Comparison of ENCODE assay signal across 8 mouse cellular contexts in the genomic region with DNA sequence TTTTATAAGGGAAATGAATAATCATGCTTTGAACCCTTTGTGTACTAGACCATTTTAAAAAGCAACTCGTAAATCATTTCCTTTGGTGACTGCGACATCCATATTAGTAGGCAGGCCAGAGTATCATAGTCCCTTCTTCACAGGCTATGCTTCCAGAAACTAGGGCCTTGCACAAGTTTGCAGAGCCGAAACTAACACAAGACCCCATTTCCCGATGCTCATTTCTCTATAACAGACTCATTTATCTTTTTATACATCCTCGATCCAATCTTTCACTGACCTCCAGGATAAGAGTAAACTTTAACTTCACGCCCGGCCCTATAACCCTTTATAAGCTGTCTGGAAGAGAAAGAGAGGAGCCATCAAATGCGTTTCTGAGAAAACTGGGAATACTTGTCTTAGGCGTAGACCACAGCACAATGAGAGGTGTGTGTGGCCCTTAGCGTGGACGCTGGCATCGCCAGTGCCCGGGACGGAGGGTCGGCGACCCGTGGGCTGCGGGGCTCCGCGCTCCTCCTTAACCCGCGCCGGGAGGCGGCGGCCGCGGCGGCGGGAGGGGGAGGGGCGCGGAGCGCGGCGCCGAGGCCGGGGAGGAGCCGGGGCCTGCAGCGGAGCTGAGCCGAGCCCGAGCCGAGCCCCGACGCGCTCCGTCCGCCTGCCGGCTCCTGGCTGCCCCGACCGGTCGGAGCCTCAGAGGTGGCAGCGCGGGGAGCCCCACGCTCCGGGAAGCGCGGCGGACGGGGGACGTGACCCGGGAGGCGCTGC. TPM values are rescaled to one million over a fixed set of nuclear protein-coding genes. Genes with fewer than 3 reads are reported as not detected.
DNase-seq lines count a peak whose midpoint lies in the region; ATAC-seq and TF ChIP-seq lines count a peak whose summit lies in the region.

A gene (plus strand): TSS at position 609 of the 765 bp plus-strand sequence.

- H3K4me1 ChIP-seq in cortical plate, adult 2 months (ENCODE audit: control insufficient read depth, insufficient read depth, low read length), result peaks cover 8% of the 10 kb centered on the region; the same call in 1 of the 2 replicates
- H3K4me1 ChIP-seq in hindbrain, postnatal 0 days (ENCODE audit: insufficient read depth, low read length), result peaks cover 12% of the 10 kb centered on the region
- H3K4me1 ChIP-seq in megakaryocyte, embryonic 14.5 days, result peaks cover 54% of the 10 kb centered on the region

- TF ChIP-seq POLR2A in cortical plate, adult 2 months (IDR thresholded peaks at IDR 0.05; ENCODE audit: extremely low read depth, insufficient read depth, low read length), result no peak

- peak within 1 kb of the TSS; percentile 94 for H3K9ac ChIP-seq in hindbrain, postnatal 0 days (replicated peaks; ENCODE audit: low read length)

- peak; percentile 72 for DNase-seq in adipocyte (ENCODE audit: low spot score)
- peak; percentile 81 for DNase-seq in gastrocnemius, postnatal 14 days
- peak; percentile 78 for DNase-seq in hindbrain, postnatal 0 days (ENCODE audit: low spot score)
- peak; percentile 50 to 65 for DNase-seq in left cerebral cortex, postnatal 14 days (ENCODE audit: low spot score in 2 of 2)
- peak; percentile 67 for DNase-seq in right cerebral cortex, postnatal 14 days
- DNase-seq in yolk sac, embryonic 10.5 days (ENCODE audit: low spot score), result peak; percentile 72

- H3K36me3 ChIP-seq in hindbrain, postnatal 0 days (ENCODE audit: insufficient read depth, low read length), result no peaks in the 10 kb centered on the region
- peaks cover 17% of the 10 kb centered on the region for H3K36me3 ChIP-seq in megakaryocyte, embryonic 14.5 days (replicated peaks; ENCODE audit: low read length)

- no peak for TF ChIP-seq CTCF in cortical plate, adult 2 months (IDR thresholded peaks at IDR 0.05; ENCODE audit: extremely low read depth, insufficient read depth, low read length)
- TF ChIP-seq CTCF in hindbrain, postnatal 0 days (IDR thresholded peaks at IDR 0.05; ENCODE audit: low read depth), result no peak

- 1% methylated on average over 54 of the region's 61 CpGs for WGBS in hindbrain, postnatal 0 days

- intact Hi-C loops in gastrocnemius, postnatal 14 days (cut with DNase I; ENCODE audit: low total_unique reads), result no loop called here
- intact Hi-C loops in left cerebral cortex, postnatal 14 days (cut with DNase I), result no loop called here

- peak within 1 kb of the TSS; percentile 89 for H3K27ac ChIP-seq in cortical plate, adult 2 months (ENCODE audit: insufficient read depth, low read length)
- peak within 1 kb of the TSS; percentile 74 for H3K27ac ChIP-seq in hindbrain, postnatal 0 days

- H3K4me3 ChIP-seq in cortical plate, adult 2 months (ENCODE audit: insufficient read depth, low read length), result peak within 1 kb of the TSS; percentile 92
- H3K4me3 ChIP-seq in hindbrain, postnatal 0 days (ENCODE audit: low read length), result peak within 1 kb of the TSS; percentile 99
- peak within 1 kb of the TSS; percentile 98 for H3K4me3 ChIP-seq in megakaryocyte, embryonic 14.5 days (replicated peaks)

- ATAC-seq in hindbrain, postnatal 0 days, result peak; percentile 87

- peak within 1 kb of the TSS; percentile 99 for H3K4me2 ChIP-seq in hindbrain, postnatal 0 days (ENCODE audit: low read depth, low read length)

- no peaks in the 10 kb centered on the region for H3K9me3 ChIP-seq in hindbrain, postnatal 0 days (ENCODE audit: low read length)
- no peaks in the 10 kb centered on the region for H3K9me3 ChIP-seq in megakaryocyte, embryonic 14.5 days

- H3K27me3 ChIP-seq in hindbrain, postnatal 0 days (ENCODE audit: insufficient read depth, low read length), result no peaks in the 10 kb centered on the region
- H3K27me3 ChIP-seq in megakaryocyte, embryonic 14.5 days (replicated peaks), result peaks cover 9% of the 10 kb centered on the region

RNA-seq across cellular contexts. Expression of the gene that starts here (rescaled TPM):
- 12.7 and 13.1 TPM in 2 replicates for polyA plus RNA-seq in cortical plate, adult 2 months (2012; rRNA removed)
- 10 to 100 TPM; 15.5 to 18.5 TPM for total RNA-seq in gastrocnemius, postnatal 14 days (2021)
- 20.1 and 32.5 TPM in 2 replicates for total RNA-seq in hindbrain, postnatal 0 days (2014; rRNA removed)
- polyA plus RNA-seq in hindbrain, postnatal 0 days (2015; fragmentation: Nextera tagmentation; extraction: Ambion mirVana), result 5.9 and 6.9 TPM in 2 replicates
- total RNA-seq in left cerebral cortex, postnatal 14 days (2021), result 10 to 100 TPM; 25.7 to 28.0 TPM
- polyA plus RNA-seq in megakaryocyte, embryonic 14.5 days (2012; ENCODE audit: insufficient read depth, low replicate concordance), result 7.7 and 9.2 TPM in 2 replicates

Comparison
In these comparisons a context has a peak if more than half of its experiments do, and no peak if none do; other contexts are left out.
1. Peak in every context shown above with its lines: DNase-seq, ATAC-seq, H3K4me3 ChIP-seq and H3K27ac ChIP-seq.